Mouse (Mus musculus): Measurements from ENCODE around the gene Acsf3. TPM values are rescaled to one million over a fixed set of nuclear protein-coding genes. Genes with fewer than 3 reads are reported as not detected.

Gene Acsf3
- polyA plus RNA-seq, 1 experiment, result 18.6 TPM

- Histone ChIP-seq H3K4me1 (ENCODE audit: control insufficient read depth, insufficient read depth, low read length) (no peaks in the 10 kb centered on the region), H3K4me3 (ENCODE audit: control insufficient read depth, low read depth, low read length) (no peak overlapping the region), H3K36me3 (ENCODE audit: control insufficient read depth, insufficient read depth, low read length) (no peaks in the 10 kb centered on the region), H3K27me3 (ENCODE audit: control insufficient read depth, insufficient read depth, low read length) (no peaks in the 10 kb centered on the region), H3K27ac (ENCODE audit: control insufficient read depth, insufficient read depth, low read depth, low read length) (no peak overlapping the region)
- TF ChIP-seq CTCF (IDR thresholded peaks at IDR 0.05; ENCODE audit: control insufficient read depth, insufficient read depth, insufficient replicate concordance, low read depth, low read length) (no peak), POLR2A (IDR thresholded peaks at IDR 0.05; ENCODE audit: control insufficient read depth, low read depth, low read length) (no peak)
Observed at GRCm38 (mm10) chr8:122844161-122844560, 68.9 kb downstream of the Acsf3 start.

GRCm38 (mm10) chr8:122845662-122846061 lies 70.4 kb downstream of the Acsf3 start:
- Histone ChIP-seq H3K36me3 (ENCODE audit: control insufficient read depth, insufficient read depth, low read length) (no peaks in the 10 kb centered on the region), H3K27me3 (ENCODE audit: control insufficient read depth, insufficient read depth, low read length) (no peaks in the 10 kb centered on the region), H3K4me3 (ENCODE audit: control insufficient read depth, low read depth, low read length) (no peak overlapping the region), H3K4me1 (ENCODE audit: control insufficient read depth, insufficient read depth, low read length) (no peaks in the 10 kb centered on the region), H3K27ac (ENCODE audit: control insufficient read depth, insufficient read depth, low read depth, low read length) (no peak overlapping the region)
- TF ChIP-seq CTCF (IDR thresholded peaks at IDR 0.05; ENCODE audit: control insufficient read depth, insufficient read depth, insufficient replicate concordance, low read depth, low read length) (no peak), POLR2A (IDR thresholded peaks at IDR 0.05; ENCODE audit: control insufficient read depth, low read depth, low read length) (no peak)

GRCm38 (mm10) chr8:122847829-122848561 lies 72.7 kb downstream of the Acsf3 start, which contains the start of gene Cdh15:
Gene Cdh15, plus strand, starts transcription at chr8:122847966.
- Histone ChIP-seq H3K4me1 (ENCODE audit: control insufficient read depth, insufficient read depth, low read length) (no peaks in the 10 kb centered on the region), H3K27me3 (ENCODE audit: control insufficient read depth, insufficient read depth, low read length) (no peaks in the 10 kb centered on the region), H3K36me3 (ENCODE audit: control insufficient read depth, insufficient read depth, low read length) (no peaks in the 10 kb centered on the region), H3K27ac (ENCODE audit: control insufficient read depth, insufficient read depth, low read depth, low read length) (no peak within 1 kb of the TSS), H3K4me3 (ENCODE audit: control insufficient read depth, low read depth, low read length) (no peak within 1 kb of the TSS)
- TF ChIP-seq CTCF (IDR thresholded peaks at IDR 0.05; ENCODE audit: control insufficient read depth, insufficient read depth, insufficient replicate concordance, low read depth, low read length) (no peak), POLR2A (IDR thresholded peaks at IDR 0.05; ENCODE audit: control insufficient read depth, low read depth, low read length) (no peak)

- no peaks in the 10 kb centered on the region for H3K27me3 ChIP-seq (ENCODE audit: control insufficient read depth, insufficient read depth, low read length)
- H3K27ac ChIP-seq (ENCODE audit: control insufficient read depth, insufficient read depth, low read depth, low read length), result no peak overlapping the region
- TF ChIP-seq POLR2A (IDR thresholded peaks at IDR 0.05; ENCODE audit: control insufficient read depth, low read depth, low read length) (no peak), CTCF (IDR thresholded peaks at IDR 0.05; ENCODE audit: control insufficient read depth, insufficient read depth, insufficient replicate concordance, low read depth, low read length) (no peak)
- no peaks in the 10 kb centered on the region for H3K4me1 ChIP-seq (ENCODE audit: control insufficient read depth, insufficient read depth, low read length)
- H3K36me3 ChIP-seq (ENCODE audit: control insufficient read depth, insufficient read depth, low read length), result no peaks in the 10 kb centered on the region
- no peak overlapping the region for H3K4me3 ChIP-seq (ENCODE audit: control insufficient read depth, low read depth, low read length)
Observed at GRCm38 (mm10) chr8:122849152-122849910, 74.0 kb downstream of the Acsf3 start.

GRCm38 (mm10) chr8:122850641-122851240 lies 75.5 kb downstream of the Acsf3 start:
- no peaks in the 10 kb centered on the region for H3K4me1 ChIP-seq (ENCODE audit: control insufficient read depth, insufficient read depth, low read length)
- no peaks in the 10 kb centered on the region for H3K36me3 ChIP-seq (ENCODE audit: control insufficient read depth, insufficient read depth, low read length)
- H3K27ac ChIP-seq (ENCODE audit: control insufficient read depth, insufficient read depth, low read depth, low read length), result no peak overlapping the region
- no peak overlapping the region for H3K4me3 ChIP-seq (ENCODE audit: control insufficient read depth, low read depth, low read length)
- no peak for TF ChIP-seq POLR2A (IDR thresholded peaks at IDR 0.05; ENCODE audit: control insufficient read depth, low read depth, low read length)
- TF ChIP-seq CTCF (IDR thresholded peaks at IDR 0.05; ENCODE audit: control insufficient read depth, insufficient read depth, insufficient replicate concordance, low read depth, low read length), result no peak
- no peaks in the 10 kb centered on the region for H3K27me3 ChIP-seq (ENCODE audit: control insufficient read depth, insufficient read depth, low read length)

- Histone ChIP-seq H3K27me3 (ENCODE audit: control insufficient read depth, insufficient read depth, low read length) (no peaks in the 10 kb centered on the region), H3K4me1 (ENCODE audit: control insufficient read depth, insufficient read depth, low read length) (no peaks in the 10 kb centered on the region), H3K36me3 (ENCODE audit: control insufficient read depth, insufficient read depth, low read length) (no peaks in the 10 kb centered on the region), H3K27ac (ENCODE audit: control insufficient read depth, insufficient read depth, low read depth, low read length) (no peak overlapping the region), H3K4me3 (ENCODE audit: control insufficient read depth, low read depth, low read length) (no peak overlapping the region)
- no peak for TF ChIP-seq POLR2A (IDR thresholded peaks at IDR 0.05; ENCODE audit: control insufficient read depth, low read depth, low read length)
- TF ChIP-seq CTCF (IDR thresholded peaks at IDR 0.05; ENCODE audit: control insufficient read depth, insufficient read depth, insufficient replicate concordance, low read depth, low read length), result no peak
Observed at GRCm38 (mm10) chr8:122851692-122852545, 76.6 kb downstream of the Acsf3 start.

Data from testis, adult 2 months (tissue).